Mouse (Mus musculus) stomach, embryonic 15.5 days (tissue): ENCODE data around the gene Tmcc2. TPM values are rescaled to one million over a fixed set of nuclear protein-coding genes. Genes with fewer than 3 reads are reported as not detected.

Source experiments
- polyA plus RNA-seq: library from polyadenylated mRNA; unstranded; fragments of >200 nt; fragmentation: Nextera tagmentation; extraction: Ambion mirVana; gene quantifications from 2 replicates; pipeline ENCODE4 v1.2.1, GENCODE M21; 2015

Tmcc2 gene
- polyA plus RNA-seq, 1 experiment from 2014 or later, result 52.2 TPM

Other genes starting within 250 kb of the Tmcc2 start
- 0.36 and 0.46 TPM in 2 replicates for gene Lemd1, start 199.8 kb downstream of the Tmcc2 start, polyA plus RNA-seq
- gene AC124108.1, start 199.8 kb downstream of the Tmcc2 start, polyA plus RNA-seq, result 0.09 and 0.10 TPM in 2 replicates
- gene Gm10188, start 161.5 kb downstream of the Tmcc2 start, polyA plus RNA-seq, result not detected in 2 replicates
- 0.14 and 0.15 TPM in 2 replicates for gene Klhdc8a, start 92.7 kb downstream of the Tmcc2 start, polyA plus RNA-seq
- 6.1 and 6.5 TPM in 2 replicates for gene Nuak2, start 75.2 kb downstream of the Tmcc2 start, polyA plus RNA-seq
- 11.5 and 11.7 TPM in 2 replicates for gene Dstyk, start 26.3 kb upstream of the Tmcc2 start, polyA plus RNA-seq
- 37.6 and 37.9 TPM in 2 replicates for gene Rbbp5, start 86.1 kb upstream of the Tmcc2 start, polyA plus RNA-seq
- 1.6 and 1.8 TPM in 2 replicates for gene Tmem81, start 114.9 kb upstream of the Tmcc2 start, polyA plus RNA-seq
- gene Cntn2, start 152.0 kb upstream of the Tmcc2 start, polyA plus RNA-seq, result 0.19 and 0.26 TPM in 2 replicates